Comparison of ENCODE assay signal across 22 mouse cellular contexts in the genomic region with DNA sequence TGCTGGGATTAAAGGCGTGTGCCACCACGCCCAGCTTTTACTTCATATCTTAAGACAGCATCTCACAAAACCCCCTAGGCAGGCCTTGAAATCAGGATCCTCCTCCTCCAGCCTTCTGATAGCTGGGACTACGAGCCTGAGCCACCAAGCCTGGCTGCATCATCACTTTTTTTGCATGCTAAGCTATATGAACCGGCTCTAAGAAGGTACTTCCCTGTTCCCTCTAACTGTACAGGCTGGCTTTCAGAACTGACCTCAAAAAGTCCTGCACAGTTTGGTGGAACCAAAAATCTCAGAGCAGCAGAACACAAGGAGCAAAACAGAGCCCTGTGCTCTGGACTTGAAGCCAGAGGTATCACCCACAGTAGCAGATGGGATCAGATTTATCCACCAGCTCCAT. TPM values are rescaled to one million over a fixed set of nuclear protein-coding genes. Genes with fewer than 3 reads are reported as not detected.
DNase-seq lines count a peak whose midpoint lies in the region; TF ChIP-seq lines count a peak whose summit lies in the region.
"Had no signal": no experiment of that assay in that cellular context is flagged by ENCODE, and none has a peak within 500 bp of the region (broad histone marks: within the 10 kb centered on the region; RNA-seq: fewer than 3 reads in every experiment).

No protein-coding gene starts in this region.

- no peaks in the 10 kb centered on the region for H3K9me3 ChIP-seq in CH12.LX (replicated peaks; ENCODE audit: low read length)
- H3K9me3 ChIP-seq: embryonic facial prominence, embryonic 12.5 days; forebrain, embryonic 12.5 days; heart, embryonic 15.5 days; hindbrain, embryonic 10.5 days had no signal

- 74% methylated on average over 4 of the region's 4 CpGs for WGBS in liver, adult 2 months

- H3K9ac ChIP-seq in liver, adult 2 months (ENCODE audit: low read depth, low read length): no peak overlapping the region
- no peak overlapping the region for H3K9ac ChIP-seq in CH12.LX (ENCODE audit: insufficient read depth, low read depth)
- H3K9ac ChIP-seq: embryonic facial prominence, embryonic 12.5 days; forebrain, embryonic 12.5 days; heart, embryonic 15.5 days; hindbrain, embryonic 14.5 days had no signal

- no peak for TF ChIP-seq EP300 in CH12.LX (IDR thresholded peaks at IDR 0.05; ENCODE audit: low read length)

- TF ChIP-seq CTCF in liver, adult 2 months (IDR thresholded peaks at IDR 0.05; ENCODE audit: low read depth, low read length): no peak
- no peak for TF ChIP-seq CTCF in CH12.LX (conservative IDR thresholded peaks at IDR 0.05 in 1 of 2, IDR thresholded peaks at IDR 0.05 in 1 of 2; ENCODE audit: low read depth in 2 of 2, low read length in 2 of 2)

- no peaks in the 10 kb centered on the region; the same call in 1 of the 2 replicates for H3K79me2 ChIP-seq in liver, adult 2 months (ENCODE audit: control insufficient read depth, insufficient read depth, low read length)
- H3K79me2 ChIP-seq in CH12.LX (replicated peaks; ENCODE audit: control insufficient read depth, extremely low read depth, insufficient read depth, poor library complexity, severe bottlenecking): no peaks in the 10 kb centered on the region

- 0 out of 2 replicates have a peak overlapping the region, but pooled peaks have one; percentile 2 for H3K4me2 ChIP-seq in CH12.LX (ENCODE audit: insufficient read depth, low read depth, poor library complexity, severe bottlenecking)
- H3K4me2 ChIP-seq: embryonic facial prominence, embryonic 12.5 days; forebrain, embryonic 12.5 days; heart, embryonic 11.5 days; heart, embryonic 15.5 days; hindbrain, embryonic 14.5 days had no signal

- H3K27ac ChIP-seq in liver, adult 2 months (replicated peaks; ENCODE audit: insufficient read depth, low read depth, low read length): 0 out of 2 replicates have a peak overlapping the region, but pooled peaks have one; percentile 25
- H3K27ac ChIP-seq in CH12.LX (ENCODE audit: insufficient read depth, low read depth): no peak overlapping the region; the same call in 1 of the 2 replicates
- H3K27ac ChIP-seq in brown adipose tissue, adult 24 weeks (replicated peaks; ENCODE audit: low read depth, low read length): peak overlapping the region; percentile 21
- H3K27ac ChIP-seq: embryonic facial prominence, embryonic 12.5 days; forebrain, embryonic 12.5 days; heart, adult 2 months; heart, embryonic 15.5 days; hindbrain, embryonic 10.5 days; hindbrain, embryonic 14.5 days had no signal

- no peaks in the 10 kb centered on the region for H3K36me3 ChIP-seq in liver, adult 2 months (ENCODE audit: control insufficient read depth, insufficient read depth, low read length)
- H3K36me3 ChIP-seq in CH12.LX (replicated peaks in 1 of 2; ENCODE audit: control insufficient read depth in 1 of 2, insufficient read depth in 1 of 2, low read length in 1 of 2): peaks cover 0 to 7% of the 10 kb centered on the region in 2 experiments
- H3K36me3 ChIP-seq: embryonic facial prominence, embryonic 12.5 days; forebrain, embryonic 12.5 days; heart, embryonic 15.5 days; hindbrain, embryonic 10.5 days had no signal

- in situ Hi-C loops in CH12.LX (cut with MboI; ENCODE audit: low pct_ligation_motif_present, low pct_unique_long_range_greater_than_20kb, low sequenced_read_pairs): no loop called here

- peak; percentile 40 for DNase-seq in liver, adult 2 months (ENCODE audit: extremely low read depth, low read depth, low spot score)
- no peak for DNase-seq in liver
- DNase-seq in CH12.LX (ENCODE audit: extremely low read depth): peak; percentile 42
- peak; percentile 0 for DNase-seq in naive thymus-derived CD4-positive, alpha-beta T cell, adult 2 months (ENCODE audit: low read depth)
- no peak for DNase-seq in cerebellum, adult 11 months
- no peak for DNase-seq in thymus, postnatal 4 days
- DNase-seq: adrenal gland, adult 8-10 months; adrenal gland, postnatal 36 days; cerebellum, adult 18-20 months; cerebellum, postnatal 10 days; embryo, embryonic 11 days; gastrocnemius, postnatal 10 days; heart, adult 2 months; heart, postnatal 14 days had no signal

- H3K27me3 ChIP-seq in liver, adult 2 months (ENCODE audit: control insufficient read depth, insufficient read depth, low read length): no peaks in the 10 kb centered on the region
- no peaks in the 10 kb centered on the region for H3K27me3 ChIP-seq in CH12.LX (replicated peaks)

- dilution Hi-C loops in CH12.LX (cut with MboI; ENCODE audit: extremely low pct_ligation_motif_present, extremely low pct_unique_long_range_greater_than_20kb, low sequenced_read_pairs): no loop called here

- TF ChIP-seq POLR2A in liver, adult 2 months (IDR thresholded peaks at IDR 0.05; ENCODE audit: extremely low read depth, insufficient read depth, low read length): no peak
- no peak for TF ChIP-seq POLR2A in CH12.LX (IDR thresholded peaks at IDR 0.05; ENCODE audit: low read depth, low read length)

- no peaks in the 10 kb centered on the region for H3K4me1 ChIP-seq in liver, adult 2 months (ENCODE audit: control insufficient read depth, insufficient read depth, low read length)
- H3K4me1 ChIP-seq in CH12.LX (ENCODE audit: control insufficient read depth in 1 of 2, insufficient read depth in 2 of 2): peaks cover 14 to 27% of the 10 kb centered on the region in 2 experiments
- H3K4me1 ChIP-seq in brown adipose tissue, adult 24 weeks (ENCODE audit: control insufficient read depth, insufficient read depth, insufficient read length, low read length): no peaks in the 10 kb centered on the region

- H3K4me3 ChIP-seq in liver, adult 2 months (ENCODE audit: insufficient read depth, low read depth, low read length): no peak overlapping the region
- H3K4me3 ChIP-seq in CH12.LX (replicated peaks in 1 of 3; ENCODE audit: low read depth in 2 of 3, low read length in 2 of 3, poor library complexity in 1 of 3): no peak overlapping the region
- H3K4me3 ChIP-seq in brown adipose tissue, adult 24 weeks (ENCODE audit: insufficient read depth, low read depth, low read length): no peak overlapping the region
- H3K4me3 ChIP-seq: embryonic facial prominence, embryonic 12.5 days; forebrain, embryonic 12.5 days; heart, adult 2 months; heart, embryonic 15.5 days; hindbrain, embryonic 10.5 days had no signal

- no peak for TF ChIP-seq RAD21 in CH12.LX (IDR thresholded peaks at IDR 0.05; ENCODE audit: low read depth, low read length)

TF ChIP-seq in CH12.LX, 34 proteins besides CTCF, POLR2A, EP300 and RAD21:
- TF ChIP-seq POLR2AphosphoS2 (IDR thresholded peaks at IDR 0.05; ENCODE audit: low read depth, low read length) (no peak), SMC3 (IDR thresholded peaks at IDR 0.05; ENCODE audit: low read depth, low read length) (no peak), MAFK (IDR thresholded peaks at IDR 0.05; ENCODE audit: insufficient replicate concordance, low read length) (0 out of 2 replicates have a peak, but pooled peaks have one; percentile 45)
TF ChIP-seq in CH12.LX: peak in this region for 1.

RNA-seq across cellular contexts. Expression of gene Kcnk6, which starts 4.1 kb away (rescaled TPM):
- 1.7 and 2.0 TPM in 2 replicates for total RNA-seq in liver, adult 2 months (2014; rRNA removed)
- polyA plus RNA-seq in liver, adult 2 months (2012; rRNA removed): 3.3 and 5.3 TPM in 2 replicates
- total RNA-seq in CH12.LX (2012; rRNA removed): 4.0 TPM in 2 replicates
- total RNA-seq in CH12.LX (2014; rRNA removed): 1.2 and 2.2 TPM in 2 replicates
- polyA plus RNA-seq in CH12.LX (2012; ENCODE audit: insufficient read length, low read depth): 1.2 and 1.9 TPM in 2 replicates
- polyA plus RNA-seq in brown adipose tissue, adult 24 weeks (2012; ENCODE audit: insufficient read depth, insufficient read length, missing spikeins): 1.3 and 1.6 TPM in 2 replicates

RNA-seq across cellular contexts. Expression of gene Yif1b, which starts 9.9 kb away (rescaled TPM):
- 40.7 and 59.9 TPM in 2 replicates for total RNA-seq in liver, adult 2 months (2014; rRNA removed)
- polyA plus RNA-seq in liver, adult 2 months (2012; rRNA removed): 132 and 143 TPM in 2 replicates
- total RNA-seq in CH12.LX (2012; rRNA removed) (84.2 and 99.4 TPM in 2 replicates), CH12.LX (2014; rRNA removed) (61.6 and 69.4 TPM in 2 replicates)
- 61.0 and 63.0 TPM in 2 replicates for polyA plus RNA-seq in CH12.LX (2012; ENCODE audit: insufficient read length, low read depth)
- polyA plus RNA-seq in brown adipose tissue, adult 24 weeks (2012; ENCODE audit: insufficient read depth, insufficient read length, missing spikeins): 72.2 and 79.7 TPM in 2 replicates

RNA-seq across cellular contexts. Expression of gene Catsperg1, which starts 14.4 kb away (rescaled TPM):
- 0.27 and 0.28 TPM in 2 replicates for total RNA-seq in liver, adult 2 months (2014; rRNA removed)
- 0.12 and 0.24 TPM in 2 replicates for polyA plus RNA-seq in liver, adult 2 months (2012; rRNA removed)
- 0.38 and 0.93 TPM in 2 replicates for total RNA-seq in CH12.LX (2012; rRNA removed)
- total RNA-seq in CH12.LX (2014; rRNA removed): 0.68 and 0.72 TPM in 2 replicates
- polyA plus RNA-seq in CH12.LX (2012; ENCODE audit: insufficient read length, low read depth): 1.4 and 2.0 TPM in 2 replicates
- 0.58 TPM in 1 of 2 replicates, not detected in the other for polyA plus RNA-seq in brown adipose tissue, adult 24 weeks (2012; ENCODE audit: insufficient read depth, insufficient read length, missing spikeins)
- polyA plus RNA-seq: C2C12 had no signal

RNA-seq across cellular contexts. Expression of gene 2200002D01Rik, which starts 20.1 kb away (rescaled TPM):
- 2.3 and 6.9 TPM in 2 replicates for total RNA-seq in liver, adult 2 months (2014; rRNA removed)
- 5.2 and 7.4 TPM in 2 replicates for polyA plus RNA-seq in liver, adult 2 months (2012; rRNA removed)
- total RNA-seq in CH12.LX (2012; rRNA removed) (3.7 and 5.8 TPM in 2 replicates), CH12.LX (2014; rRNA removed) (not detected in 2 replicates)
- polyA plus RNA-seq in CH12.LX (2012; ENCODE audit: insufficient read length, low read depth): not detected in 2 replicates
- 2.5 TPM in 1 of 2 replicates, not detected in the other for polyA plus RNA-seq in brown adipose tissue, adult 24 weeks (2012; ENCODE audit: insufficient read depth, insufficient read length, missing spikeins)

RNA-seq across cellular contexts. Expression of gene Psmd8, which starts 47.7 kb away (rescaled TPM):
- 195 and 217 TPM in 2 replicates for total RNA-seq in liver, adult 2 months (2014; rRNA removed)
- 119 and 132 TPM in 2 replicates for polyA plus RNA-seq in liver, adult 2 months (2012; rRNA removed)
- 321 and 335 TPM in 2 replicates for total RNA-seq in CH12.LX (2012; rRNA removed)
- 455 and 479 TPM in 2 replicates for total RNA-seq in CH12.LX (2014; rRNA removed)
- 308 and 348 TPM in 2 replicates for polyA plus RNA-seq in CH12.LX (2012; ENCODE audit: insufficient read length, low read depth)
- 302 and 383 TPM in 2 replicates for polyA plus RNA-seq in brown adipose tissue, adult 24 weeks (2012; ENCODE audit: insufficient read depth, insufficient read length, missing spikeins)

Comparison
In these comparisons a context has a peak if more than half of its experiments do, and no peak if none do; other contexts are left out.
1. DNase-seq: peak in liver, adult 2 months (single experiment), CH12.LX (single experiment) and naive thymus-derived CD4-positive, alpha-beta T cell, adult 2 months (single experiment); none in liver (single experiment), cerebellum, adult 11 months (single experiment) and thymus, postnatal 4 days (single experiment).